Mouse (Mus musculus) gastrocnemius, postnatal 14 days (tissue): ENCODE measurements around the gene Tas2r131. TPM values are rescaled to one million over a fixed set of nuclear protein-coding genes. Genes with fewer than 3 reads are reported as not detected.
"Not testable (repeated sequence)": the region's sequence is repeated elsewhere in the genome, so short reads cannot be mapped to it uniquely, and the experiment has no call there.

Experiments used
- DNase-seq: peaks from one replicate; pipeline ENCODE4 v3.0.0; 2021; ENCODE audit warnings: mixed read lengths
- intact Hi-C: fragments of 180-260 bp; cut with DNase I; formaldehyde crosslinking; loops from one replicate; pipeline ENCODE4 v1.15.1; 2025; ENCODE audit warnings: low total_unique reads
- long read RNA-seq, 2 experiments: library from polyadenylated mRNA; stranded (forward); transcript quantifications; one replicate each; pipeline ENCODE4 v2.0.0; 2021
- total RNA-seq, 2 experiments: library from RNA; stranded (reverse); gene quantifications; 2 replicates each; pipeline ENCODE4 v1.2.3; 2021

Tas2r131 gene
- total RNA-seq: not detected
- long read RNA-seq, experiment 1: 0 reads
- long read RNA-seq, experiment 2: 0 reads

DNA sequence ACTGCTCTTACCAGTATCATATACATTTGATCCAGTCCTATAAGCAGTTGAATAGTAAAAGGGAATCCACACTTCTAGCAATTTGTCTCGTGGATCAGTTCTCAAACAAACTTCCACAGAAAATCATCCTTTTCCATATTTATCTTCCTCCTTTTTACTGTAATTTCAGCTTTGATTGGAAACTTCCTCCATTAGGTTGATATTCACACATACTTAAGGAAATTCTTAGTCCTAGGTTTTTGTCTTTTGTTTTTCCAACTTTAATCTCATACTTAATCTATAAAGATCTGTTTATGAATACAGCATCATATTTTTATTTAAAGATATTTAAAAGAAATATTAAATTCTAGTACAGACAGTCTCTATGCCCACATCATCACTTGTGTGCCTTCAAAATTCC lies at the start of gene Tas2r131:
TSS of gene Tas2r131 (minus strand) at position 101 of the 400 bp plus-strand sequence.
- intact Hi-C loops: no loop called here
- DNase-seq: no peak

DNA sequence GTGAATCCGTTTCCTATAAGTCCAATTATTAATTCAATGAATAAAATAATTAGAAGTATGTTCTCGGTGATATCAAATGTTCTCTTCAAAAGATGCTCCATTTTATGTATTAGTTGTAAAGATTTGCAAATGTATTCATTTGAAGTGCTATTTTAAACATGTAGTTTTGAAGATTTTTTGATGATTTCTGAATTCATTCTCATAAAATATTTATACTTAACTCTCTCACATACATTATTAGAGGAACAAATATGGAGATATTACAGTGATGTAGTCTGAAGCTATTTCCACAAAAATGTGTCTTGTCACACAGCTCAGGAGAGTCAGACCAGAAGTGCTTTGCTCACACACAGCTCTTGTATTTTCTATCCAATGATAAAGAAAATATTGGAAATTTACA lies 23.1 kb upstream of the Tas2r131 start, which contains the start of gene Tas2r109:
TSS of gene Tas2r109 (minus strand) at position 101 of the 400 bp plus-strand sequence.
- DNase-seq: no peak
- intact Hi-C loops: no loop called here

DNA sequence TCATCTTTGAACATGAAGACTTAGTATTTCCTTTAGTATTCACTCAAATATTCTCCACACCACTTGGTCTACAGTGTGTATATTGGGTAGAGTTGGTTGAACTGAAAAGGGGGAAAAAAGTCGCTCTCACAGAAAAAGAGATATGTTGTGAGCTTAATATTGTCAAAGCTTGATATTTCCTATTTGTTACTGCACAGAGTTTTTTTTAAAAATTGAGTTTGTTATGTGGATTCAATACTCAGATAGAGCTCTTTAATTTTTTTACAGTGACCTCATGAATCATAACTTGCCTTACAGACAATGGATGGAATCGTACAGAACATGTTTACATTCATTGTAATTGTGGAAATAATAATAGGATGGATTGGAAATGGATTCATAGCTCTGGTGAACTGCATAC lies 6.9 kb downstream of the Tas2r131 start, which contains the start of gene Tas2r129:
TSS of gene Tas2r129 (plus strand) at position 301 of the 400 bp plus-strand sequence.
- DNase-seq: no peak
- intact Hi-C loops: no loop called here

DNA sequence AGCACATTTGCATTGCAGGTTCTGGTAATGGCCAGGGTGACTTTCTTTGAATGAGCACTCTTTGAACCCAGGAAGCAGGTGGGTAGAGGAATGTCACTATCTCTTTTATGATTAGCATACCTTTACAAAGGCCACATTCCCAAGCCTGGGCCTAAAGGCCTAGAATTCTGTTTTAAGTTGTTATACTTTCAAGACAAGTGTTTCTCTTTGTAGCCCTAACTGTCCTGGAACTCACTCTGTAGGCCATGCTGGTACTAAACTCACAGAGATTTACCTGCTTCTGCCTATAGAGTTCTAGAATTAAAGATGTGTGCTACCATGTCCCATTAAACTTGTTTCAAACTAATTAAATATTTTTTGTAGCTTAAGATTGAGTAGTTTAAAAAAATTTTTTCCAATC lies 16.3 kb downstream of the Tas2r131 start:
- DNase-seq, intact Hi-C loops: not testable (repeated sequence)

DNA sequence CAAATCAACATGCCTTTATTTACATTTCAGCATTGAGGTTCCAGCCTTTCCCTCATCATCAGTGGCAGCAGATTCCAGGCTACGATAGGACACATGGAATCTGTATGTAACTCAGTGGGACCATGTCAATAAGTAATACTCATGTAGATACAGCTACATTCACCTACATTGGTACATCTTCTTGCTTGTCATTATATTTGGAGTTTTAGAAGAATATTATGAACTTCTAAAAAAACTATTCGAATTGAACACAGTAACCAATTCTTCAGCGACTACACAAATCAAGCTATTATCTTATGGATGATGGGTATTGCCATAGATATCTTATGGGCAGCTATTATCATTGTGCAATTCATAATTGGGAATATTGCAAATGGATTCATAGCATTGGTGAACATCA lies 48.4 kb downstream of the Tas2r131 start, which contains the start of gene Tas2r125:
TSS of gene Tas2r125 (plus strand) at position 301 of the 400 bp plus-strand sequence.
- intact Hi-C loops: no loop called here
- no peak for DNase-seq

Other genes with a start within 250 kb of the Tas2r131 start
- not detected for gene Tas2r122, start 246.0 kb downstream of the Tas2r131 start, total RNA-seq
- gene Tas2r115, start 219.9 kb downstream of the Tas2r131 start, total RNA-seq: not detected
- not detected for gene Tas2r124, start 203.2 kb downstream of the Tas2r131 start, total RNA-seq
- not detected for gene Tas2r102, start 195.8 kb downstream of the Tas2r131 start, total RNA-seq
- not detected for gene Tas2r136, start 179.8 kb downstream of the Tas2r131 start, total RNA-seq
- gene Tas2r117, start 155.1 kb downstream of the Tas2r131 start, total RNA-seq: not detected
- gene Tas2r123, start 110.8 kb downstream of the Tas2r131 start, total RNA-seq: not detected
- not detected for gene Tas2r116, start 102.5 kb downstream of the Tas2r131 start, total RNA-seq
- gene Tas2r110, start 89.9 kb downstream of the Tas2r131 start, total RNA-seq: not detected
- gene Tas2r113, start 64.9 kb downstream of the Tas2r131 start, total RNA-seq: not detected
- not detected for gene Tas2r125, start 48.3 kb downstream of the Tas2r131 start, total RNA-seq
- gene Tas2r129, start 6.8 kb downstream of the Tas2r131 start, total RNA-seq: not detected
- gene Tas2r109, start 23.0 kb upstream of the Tas2r131 start, total RNA-seq: not detected
- gene Tas2r103, start 79.2 kb upstream of the Tas2r131 start, total RNA-seq: not detected
- not detected for gene Tas2r140, start 97.9 kb upstream of the Tas2r131 start, total RNA-seq
- gene Smim10l1, start 147.0 kb upstream of the Tas2r131 start, total RNA-seq: 10 to 100 TPM; 74.5 to 77.7 TPM